Mouse (Mus musculus) adrenal gland, postnatal 4 days (tissue): ENCODE measurements around the gene Myo9b. TPM values are rescaled to one million over a fixed set of nuclear protein-coding genes. Genes with fewer than 3 reads are reported as not detected.
"Not testable (repeated sequence)": the region's sequence is repeated elsewhere in the genome, so short reads cannot be mapped to it uniquely, and the experiment has no call there.

ENCODE experiments used
- DNase-seq, 2 experiments: peaks; one replicate each; pipeline ENCODE4 v3.0.0; 2021 to 2022; ENCODE audit warnings: low spot score in 2 of 2, mixed read lengths in 2 of 2
- total RNA-seq, 2 experiments: library from RNA; stranded (reverse); gene quantifications; 2 replicates each; pipeline ENCODE4 v1.2.3; 2021

The Myo9b gene
- total RNA-seq, 2 experiments from 2014 or later: 43.8 to 47.6 TPM

GRCm38 (mm10) chr8:71296188-71296621 lies 23.7 kb downstream of the Myo9b start:
- no peak for DNase-seq

- DNase-seq: no peak
These were observed 24.3 kb downstream of the Myo9b start for GRCm38 (mm10) chr8:71296784-71297183.

GRCm38 (mm10) chr8:71297439-71297838 lies 24.9 kb downstream of the Myo9b start:
- DNase-seq: no peak

GRCm38 (mm10) chr8:71299716-71300115 lies 27.2 kb downstream of the Myo9b start:
- DNase-seq: no peak

- DNase-seq: no peak
These were observed 30.3 kb downstream of the Myo9b start for GRCm38 (mm10) chr8:71302788-71303187.

GRCm38 (mm10) chr8:71303632-71304031 lies 31.1 kb downstream of the Myo9b start:
- DNase-seq: no peak

- no peak for DNase-seq
These were observed 33.5 kb downstream of the Myo9b start for GRCm38 (mm10) chr8:71305988-71306387.

- no peak for DNase-seq
These were observed 34.9 kb downstream of the Myo9b start for GRCm38 (mm10) chr8:71307371-71307770.

GRCm38 (mm10) chr8:71307913-71308312 lies 35.4 kb downstream of the Myo9b start:
- no peak for DNase-seq

GRCm38 (mm10) chr8:71310446-71310845 lies 37.9 kb downstream of the Myo9b start:
- no peak for DNase-seq

GRCm38 (mm10) chr8:71312700-71313099 lies 40.2 kb downstream of the Myo9b start:
- peak; percentile 7 to 28 for DNase-seq

GRCm38 (mm10) chr8:71313951-71314350 lies 41.4 kb downstream of the Myo9b start:
- no peak for DNase-seq

- DNase-seq: no peak
These were observed 43.5 kb downstream of the Myo9b start for GRCm38 (mm10) chr8:71315972-71316371.

- DNase-seq: no peak
These were observed 44.0 kb downstream of the Myo9b start for GRCm38 (mm10) chr8:71316486-71317031.

GRCm38 (mm10) chr8:71318610-71319009 lies 46.1 kb downstream of the Myo9b start:
- not testable (repeated sequence) for DNase-seq

- not testable (repeated sequence) for DNase-seq
These were observed 47.2 kb downstream of the Myo9b start for GRCm38 (mm10) chr8:71319760-71320159.

- no peak for DNase-seq
These were observed 50.4 kb downstream of the Myo9b start for GRCm38 (mm10) chr8:71322939-71323338.

- DNase-seq: no peak
These were observed 52.3 kb downstream of the Myo9b start for GRCm38 (mm10) chr8:71324848-71325247.

GRCm38 (mm10) chr8:71337834-71338233 lies 65.3 kb downstream of the Myo9b start:
- not testable (repeated sequence) for DNase-seq

GRCm38 (mm10) chr8:71340625-71341024 lies 68.1 kb downstream of the Myo9b start:
- DNase-seq: no peak

GRCm38 (mm10) chr8:71346581-71346980 lies 74.1 kb downstream of the Myo9b start:
- no peak for DNase-seq

- no peak for DNase-seq
These were observed 78.6 kb downstream of the Myo9b start for GRCm38 (mm10) chr8:71351117-71351516.

- DNase-seq: no peak
These were observed 79.0 kb downstream of the Myo9b start for GRCm38 (mm10) chr8:71351520-71351919.

GRCm38 (mm10) chr8:71358026-71358425 lies 85.5 kb downstream of the Myo9b start:
- no peak for DNase-seq
